8 mouse cellular contexts compared by ENCODE assay signal in the genomic region with DNA sequence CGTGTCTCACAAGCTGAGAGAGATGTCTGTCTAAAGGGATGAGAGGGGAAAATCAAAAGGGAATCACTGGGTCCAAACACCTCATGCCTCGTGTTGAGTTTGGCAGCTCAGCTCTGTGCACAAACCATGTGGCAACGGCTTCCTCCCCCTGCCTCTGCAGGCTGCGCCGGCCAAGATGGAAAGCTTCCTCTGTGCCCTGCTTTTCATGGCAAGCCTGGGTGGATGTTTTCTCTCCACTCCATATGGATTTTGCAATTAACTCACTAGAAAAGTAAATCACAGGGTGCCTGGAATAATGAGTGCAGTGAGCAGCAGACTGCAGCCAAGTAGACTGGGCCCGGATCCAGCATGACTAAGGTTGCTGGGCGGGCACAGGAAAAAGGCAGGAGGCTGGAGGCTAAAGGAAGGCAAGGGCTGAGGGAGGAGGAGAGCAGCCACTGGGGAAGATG.
DNase-seq lines count a peak whose midpoint lies in the region; ATAC-seq lines count a peak whose summit lies in the region.

No protein-coding gene starts in this region.

- H3K9me3 ChIP-seq in intestine, embryonic 15.5 days, result no peaks in the 10 kb centered on the region
- H3K9me3 ChIP-seq in neural tube, embryonic 13.5 days, result no peaks in the 10 kb centered on the region

- no peaks in the 10 kb centered on the region for H3K27me3 ChIP-seq in intestine, embryonic 15.5 days (replicated peaks)
- H3K27me3 ChIP-seq in neural tube, embryonic 13.5 days, result no peaks in the 10 kb centered on the region

- DNase-seq in adrenal gland, adult 8-10 months, result peak; percentile 78
- DNase-seq in cerebellum, postnatal 36 days, result peak; percentile 91 to 92
- peak; percentile 77 for DNase-seq in gastrocnemius, postnatal 10 days
- peak; percentile 59 to 92 for DNase-seq in left cerebral cortex, adult 8-10 months (ENCODE audit: low spot score in 2 of 2)
- DNase-seq in thymus, postnatal 36 days, result no peak

- H3K4me3 ChIP-seq in intestine, embryonic 15.5 days (replicated peaks), result no peak overlapping the region
- no peak overlapping the region for H3K4me3 ChIP-seq in neural tube, embryonic 13.5 days

- 29% methylated on average over 7 of the region's 7 CpGs for WGBS in intestine, embryonic 15.5 days
- 29% methylated on average over 7 of the region's 7 CpGs for WGBS in neural tube, embryonic 13.5 days

- H3K36me3 ChIP-seq in intestine, embryonic 15.5 days, result no peaks in the 10 kb centered on the region
- H3K36me3 ChIP-seq in neural tube, embryonic 13.5 days, result no peaks in the 10 kb centered on the region

- ATAC-seq in intestine, embryonic 15.5 days, result peak; percentile 84
- ATAC-seq in neural tube, embryonic 13.5 days (ENCODE audit: low read depth), result peak; percentile 89
- ATAC-seq in erythroid progenitor cell, adult 5-6 weeks (replicated peaks; ENCODE audit: low FRiP score, poor library complexity, severe bottlenecking), result no peak

- no peak overlapping the region for H3K9ac ChIP-seq in intestine, embryonic 15.5 days
- H3K9ac ChIP-seq in neural tube, embryonic 13.5 days, result no peak overlapping the region

- H3K4me1 ChIP-seq in intestine, embryonic 15.5 days (replicated peaks), result peaks cover 6% of the 10 kb centered on the region
- peaks cover 47% of the 10 kb centered on the region for H3K4me1 ChIP-seq in neural tube, embryonic 13.5 days (replicated peaks)

- H3K4me2 ChIP-seq in intestine, embryonic 15.5 days (replicated peaks), result no peak overlapping the region
- H3K4me2 ChIP-seq in neural tube, embryonic 13.5 days, result no peak overlapping the region

- H3K27ac ChIP-seq in intestine, embryonic 15.5 days, result peak overlapping the region; percentile 48
- H3K27ac ChIP-seq in neural tube, embryonic 13.5 days (replicated peaks), result peak overlapping the region; percentile 70

Comparison
In these comparisons a context has a peak if more than half of its experiments do, and no peak if none do; other contexts are left out.
1. DNase-seq: peak in adrenal gland, adult 8-10 months (single experiment), cerebellum, postnatal 36 days (2 of 2), gastrocnemius, postnatal 10 days (single experiment) and left cerebral cortex, adult 8-10 months (2 of 2); none in thymus, postnatal 36 days (0 of 2).